Mouse (Mus musculus) C2C12 (cell line): ENCODE results near the gene Lrrc4c.

ENCODE experiments used
- CTCF ChIP-seq: IDR thresholded peaks from one replicate; pipeline ENCODE4 v1.5.1; 2011; ENCODE audit not compliant: control insufficient read depth, insufficient read depth, insufficient read length
- MAX ChIP-seq: IDR thresholded peaks from one replicate; pipeline ENCODE4 v1.6.1; 2011; ENCODE audit warnings: mild to moderate bottlenecking, control low read depth
- MYOD1 ChIP-seq: IDR thresholded peaks from one replicate; pipeline ENCODE4 v1.6.1; 2011; ENCODE audit warnings: low read depth; ENCODE audit not compliant: control insufficient read depth, insufficient read length
- MYOG ChIP-seq: IDR thresholded peaks from one replicate; pipeline ENCODE4 v1.6.1; 2011; ENCODE audit not compliant: control insufficient read depth, insufficient read length; ENCODE audit errors: extremely low read depth
- USF1 ChIP-seq: IDR thresholded peaks from one replicate; pipeline ENCODE4 v1.6.1; 2011; ENCODE audit warnings: low read depth, mild to moderate bottlenecking, control low read depth, moderate library complexity

DNA sequence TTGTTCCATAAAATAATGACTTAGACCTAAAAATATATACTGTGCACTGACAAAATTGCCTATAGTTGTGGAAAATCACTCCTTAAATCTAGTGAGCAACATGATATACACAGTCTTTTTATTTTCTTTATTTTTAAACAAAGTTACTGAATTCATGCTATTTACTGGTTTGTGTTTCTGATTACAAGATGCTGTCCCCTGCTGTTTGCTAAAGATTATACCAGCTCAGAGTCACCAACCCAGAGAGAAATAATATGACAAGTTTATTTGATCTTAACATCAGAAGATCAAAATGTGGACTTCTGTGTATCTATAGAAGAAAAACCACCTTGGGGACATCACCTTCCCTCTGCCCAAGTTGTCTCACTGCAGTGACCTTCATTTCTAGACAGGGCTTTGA is 1145.6 kb downstream of the Lrrc4c start:
- TF ChIP-seq MYOD1, result no peak
- no peak for TF ChIP-seq CTCF
- no peak for TF ChIP-seq MYOG
- no peak for TF ChIP-seq USF1
- no peak for TF ChIP-seq MAX
